Mouse (Mus musculus) fibroblast of lung, adult 2 months (primary cell): ENCODE data around the gene 5730409E04Rik.

Experiments used
- DNase-seq: peaks from one replicate; pipeline ENCODE4 v3.0.0-alpha.2; 2011; ENCODE audit warnings: low read depth

The 5730409E04Rik gene

GRCm38 (mm10) chr4:126609606-126610181 is at the start of gene 5730409E04Rik:
5730409E04Rik (plus strand) TSS chr4:126609818.
- DNase-seq, result peak; percentile 60

- no peak for DNase-seq
These were observed 45.8 kb upstream of the 5730409E04Rik start for GRCm38 (mm10) chr4:126563798-126564197.

GRCm38 (mm10) chr4:126567243-126567642 is 42.4 kb upstream of the 5730409E04Rik start:
- no peak for DNase-seq

- DNase-seq, result no peak
These were observed 39.8 kb upstream of the 5730409E04Rik start for GRCm38 (mm10) chr4:126569783-126570182.

- no peak for DNase-seq
These were observed 33.3 kb upstream of the 5730409E04Rik start for GRCm38 (mm10) chr4:126576281-126576680.

- DNase-seq, result no peak
These were observed 31.7 kb upstream of the 5730409E04Rik start for GRCm38 (mm10) chr4:126577920-126578319.

- no peak for DNase-seq
These were observed 30.5 kb upstream of the 5730409E04Rik start for GRCm38 (mm10) chr4:126579077-126579476.

- DNase-seq, result no peak
These were observed 23.9 kb upstream of the 5730409E04Rik start for GRCm38 (mm10) chr4:126585739-126586138.

- DNase-seq, result no peak
These were observed 17.6 kb upstream of the 5730409E04Rik start for GRCm38 (mm10) chr4:126592039-126592438.

- no peak for DNase-seq
These were observed 9.5 kb upstream of the 5730409E04Rik start for GRCm38 (mm10) chr4:126599971-126600754.

GRCm38 (mm10) chr4:126601597-126602444 is 7.8 kb upstream of the 5730409E04Rik start:
- DNase-seq, result no peak

GRCm38 (mm10) chr4:126602445-126602762 is 7.2 kb upstream of the 5730409E04Rik start:
- no peak for DNase-seq

GRCm38 (mm10) chr4:126604141-126604540 is 5.5 kb upstream of the 5730409E04Rik start:
- no peak for DNase-seq

GRCm38 (mm10) chr4:126605751-126606150 is 3.9 kb upstream of the 5730409E04Rik start:
- no peak for DNase-seq

GRCm38 (mm10) chr4:126611991-126612390 is 2.4 kb downstream of the 5730409E04Rik start:
- DNase-seq, result no peak

GRCm38 (mm10) chr4:126616312-126616711 is 6.7 kb downstream of the 5730409E04Rik start:
- no peak for DNase-seq

- DNase-seq, result no peak
These were observed 10.2 kb downstream of the 5730409E04Rik start for GRCm38 (mm10) chr4:126619691-126620330.

GRCm38 (mm10) chr4:126620349-126620874 is 10.8 kb downstream of the 5730409E04Rik start:
- DNase-seq, result no peak

- DNase-seq, result no peak
These were observed 17.5 kb downstream of the 5730409E04Rik start for GRCm38 (mm10) chr4:126627021-126627681.

GRCm38 (mm10) chr4:126631922-126632321 is 22.3 kb downstream of the 5730409E04Rik start:
- DNase-seq, result no peak

- no peak for DNase-seq
These were observed 23.1 kb downstream of the 5730409E04Rik start for GRCm38 (mm10) chr4:126632668-126633067.
